Mouse (Mus musculus): Measurements from ENCODE around the gene Cald1.

GRCm38 (mm10) chr6:34552489-34553157, 45.7 kb upstream of the Cald1 start:
- TF ChIP-seq CTCF (IDR thresholded peaks at IDR 0.05; ENCODE audit: borderline replicate concordance, insufficient read depth, low read depth, low read length) (no peak), POLR2A (IDR thresholded peaks at IDR 0.05; ENCODE audit: borderline replicate concordance, insufficient read depth, low read length) (no peak)

Measured in cerebellum, adult 2 months (tissue).